Mouse (Mus musculus): ENCODE data around the gene Slc44a4.

DNA sequence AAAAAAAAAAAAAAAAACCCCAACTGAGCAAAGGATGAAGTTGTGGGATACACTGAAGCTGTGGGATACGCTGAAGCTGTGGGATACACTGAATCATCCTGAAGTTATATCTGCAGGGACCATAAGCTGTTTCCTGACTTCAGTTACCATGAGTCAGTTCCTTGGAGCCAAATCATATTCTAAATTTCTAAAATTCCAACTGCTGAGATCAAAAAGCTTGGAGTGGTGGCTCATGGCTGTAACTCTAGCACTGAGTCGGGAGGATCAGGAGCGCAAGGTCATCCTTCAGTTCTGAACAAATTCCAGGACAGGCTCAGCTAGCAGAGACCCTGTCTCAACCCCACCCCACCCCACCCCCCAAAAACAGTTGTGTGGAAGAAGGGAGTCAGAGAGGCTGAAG lies 28.7 kb upstream of the Slc44a4 start:
- TF ChIP-seq POLR2A (IDR thresholded peaks at IDR 0.05; ENCODE audit: borderline replicate concordance, extremely low read depth, insufficient read depth, insufficient read length, poor library complexity, severe bottlenecking) (no peak), CTCF (IDR thresholded peaks at IDR 0.05; ENCODE audit: borderline replicate concordance, extremely low read depth, insufficient read depth, insufficient read length) (no peak)

Measured in brain, embryonic 14.5 days (tissue).